Mouse (Mus musculus): ENCODE data around the gene Zfp704. TPM values are rescaled to one million over a fixed set of nuclear protein-coding genes. Genes with fewer than 3 reads are reported as not detected.

Gene Zfp704
- total RNA-seq, 2 experiments from 2014 or later: 28.8 to 30.4 TPM

- DNase-seq (ENCODE audit: low spot score in 2 of 2): no peak
Observed at GRCm38 (mm10) chr3:9432796-9433526, 176.9 kb downstream of the Zfp704 start.

- no peak for DNase-seq (ENCODE audit: low spot score in 2 of 2)
Observed at GRCm38 (mm10) chr3:9432226-9432625, 177.7 kb downstream of the Zfp704 start.

- DNase-seq (ENCODE audit: low spot score in 2 of 2): no peak
Observed at GRCm38 (mm10) chr3:9429946-9430345, 179.9 kb downstream of the Zfp704 start.

GRCm38 (mm10) chr3:9427826-9428225 is 182.1 kb downstream of the Zfp704 start:
- no peak for DNase-seq (ENCODE audit: low spot score in 2 of 2)

- no peak for DNase-seq (ENCODE audit: low spot score in 2 of 2)
Observed at GRCm38 (mm10) chr3:9425661-9426060, 184.2 kb downstream of the Zfp704 start.

GRCm38 (mm10) chr3:9424637-9425036 is 185.2 kb downstream of the Zfp704 start:
- DNase-seq (ENCODE audit: low spot score in 2 of 2): no peak

GRCm38 (mm10) chr3:9423669-9424068 is 186.2 kb downstream of the Zfp704 start:
- no peak for DNase-seq (ENCODE audit: low spot score in 2 of 2)

- DNase-seq (ENCODE audit: low spot score in 2 of 2): no peak
Observed at GRCm38 (mm10) chr3:9408896-9409295, 201.0 kb downstream of the Zfp704 start.

- DNase-seq (ENCODE audit: low spot score in 2 of 2): no peak
Observed at GRCm38 (mm10) chr3:9407801-9408200, 202.1 kb downstream of the Zfp704 start.

GRCm38 (mm10) chr3:9407119-9407546 is 202.8 kb downstream of the Zfp704 start:
- peak in 1 of 2 experiments; percentile 37 for DNase-seq (ENCODE audit: low spot score in 2 of 2)

GRCm38 (mm10) chr3:9405341-9405740 is 204.5 kb downstream of the Zfp704 start:
- DNase-seq (ENCODE audit: low spot score in 2 of 2): no peak

GRCm38 (mm10) chr3:9403255-9404050 is 206.4 kb downstream of the Zfp704 start:
- no peak for DNase-seq (ENCODE audit: low spot score in 2 of 2)

GRCm38 (mm10) chr3:9402836-9403235 is 207.0 kb downstream of the Zfp704 start:
- DNase-seq (ENCODE audit: low spot score in 2 of 2): no peak

GRCm38 (mm10) chr3:9402345-9402744 is 207.5 kb downstream of the Zfp704 start:
- DNase-seq (ENCODE audit: low spot score in 2 of 2): no peak

- no peak for DNase-seq (ENCODE audit: low spot score in 2 of 2)
Observed at GRCm38 (mm10) chr3:9401685-9402084, 208.2 kb downstream of the Zfp704 start.

GRCm38 (mm10) chr3:9400886-9401221 is 209.0 kb downstream of the Zfp704 start:
- DNase-seq (ENCODE audit: low spot score in 2 of 2): no peak

GRCm38 (mm10) chr3:9400201-9400885 is 209.5 kb downstream of the Zfp704 start:
- DNase-seq (ENCODE audit: low spot score in 2 of 2): peak in 1 of 2 experiments; percentile 50

GRCm38 (mm10) chr3:9398271-9398670 is 211.6 kb downstream of the Zfp704 start:
- DNase-seq (ENCODE audit: low spot score in 2 of 2): no peak
